In genomic region chr4:70844742-70845141, GRCm38 (mm10) we compare ENCODE assay signal across 32 mouse cellular contexts.
DNase-seq lines count a peak whose midpoint lies in the region; ATAC-seq and TF ChIP-seq lines count a peak whose summit lies in the region.
"Had no signal": no experiment of that assay in that cellular context is flagged by ENCODE, and none has a peak within 500 bp of the region (broad histone marks: within the 10 kb centered on the region; RNA-seq: fewer than 3 reads in every experiment).

No protein-coding gene starts in this region.

- peak; percentile 29 for DNase-seq in hindbrain, embryonic 11.5 days (ENCODE audit: low spot score)
- peak; percentile 29 for DNase-seq in brain, embryonic 14.5 days (ENCODE audit: low read depth)
- peak; percentile 23 for DNase-seq in embryo, embryonic 11.5 days (ENCODE audit: low read depth, low spot score)
- DNase-seq in layer of hippocampus, postnatal 14 days (ENCODE audit: low spot score in 2 of 2): no peak
- no peak for DNase-seq in spleen, postnatal 4 days (ENCODE audit: low spot score in 2 of 2)
- no peak for DNase-seq in spleen, postnatal 36 days (ENCODE audit: low spot score in 2 of 2)
- DNase-seq: adrenal gland, postnatal 10 days; cerebellum, adult 11 months; cerebellum, adult 9-10 months; cerebellum, postnatal 36 days; forebrain, postnatal 0 days; gastrocnemius, postnatal 14 days; heart, adult 11 months; heart, postnatal 36 days; kidney, adult 8-10 months; kidney, postnatal 10 days; liver; lung, adult 2 months; lung, postnatal 10 days; right cerebral cortex, postnatal 14 days; thymus, postnatal 14 days had no signal

- no peaks in the 10 kb centered on the region for H3K9me3 ChIP-seq in hindbrain, embryonic 11.5 days (ENCODE audit: control insufficient read depth, low read length)
- no peaks in the 10 kb centered on the region for H3K9me3 ChIP-seq in hindbrain, embryonic 12.5 days (replicated peaks)
- no peaks in the 10 kb centered on the region for H3K9me3 ChIP-seq in limb, embryonic 12.5 days
- H3K9me3 ChIP-seq: embryonic facial prominence, embryonic 13.5 days; forebrain, embryonic 12.5 days; intestine, embryonic 15.5 days; neural tube, embryonic 13.5 days had no signal

- no peak overlapping the region for H3K9ac ChIP-seq in hindbrain, embryonic 11.5 days (ENCODE audit: low read depth, low read length)
- no peak overlapping the region for H3K9ac ChIP-seq in hindbrain, embryonic 12.5 days
- H3K9ac ChIP-seq in limb, embryonic 12.5 days (replicated peaks): no peak overlapping the region
- H3K9ac ChIP-seq: embryonic facial prominence, embryonic 13.5 days; forebrain, embryonic 12.5 days; forebrain, postnatal 0 days; hindbrain, embryonic 14.5 days; intestine, embryonic 15.5 days; liver, embryonic 14.5 days; neural tube, embryonic 13.5 days had no signal

- H3K36me3 ChIP-seq in hindbrain, embryonic 11.5 days (ENCODE audit: control insufficient read depth, insufficient read depth, low read length): no peaks in the 10 kb centered on the region
- no peaks in the 10 kb centered on the region for H3K36me3 ChIP-seq in hindbrain, embryonic 12.5 days
- H3K36me3 ChIP-seq in limb, embryonic 12.5 days: no peaks in the 10 kb centered on the region
- H3K36me3 ChIP-seq: embryonic facial prominence, embryonic 13.5 days; forebrain, embryonic 12.5 days; intestine, embryonic 15.5 days; neural tube, embryonic 13.5 days had no signal

- H3K4me2 ChIP-seq in hindbrain, embryonic 11.5 days (replicated peaks; ENCODE audit: low read depth, low read length): no peak overlapping the region
- H3K4me2 ChIP-seq in hindbrain, embryonic 12.5 days (replicated peaks): no peak overlapping the region
- H3K4me2 ChIP-seq in limb, embryonic 12.5 days: no peak overlapping the region
- H3K4me2 ChIP-seq: embryonic facial prominence, embryonic 13.5 days; forebrain, embryonic 12.5 days; heart, embryonic 11.5 days; hindbrain, embryonic 14.5 days; intestine, embryonic 15.5 days; neural tube, embryonic 13.5 days had no signal

- H3K4me3 ChIP-seq in hindbrain, embryonic 11.5 days (ENCODE audit: low read depth, low read length): no peak overlapping the region
- no peak overlapping the region for H3K4me3 ChIP-seq in hindbrain, embryonic 12.5 days
- H3K4me3 ChIP-seq in limb, embryonic 12.5 days (replicated peaks): no peak overlapping the region
- H3K4me3 ChIP-seq: embryonic facial prominence, embryonic 13.5 days; forebrain, embryonic 12.5 days; intestine, embryonic 15.5 days; neural tube, embryonic 13.5 days had no signal

- no peak for TF ChIP-seq CTCF in brain, embryonic 14.5 days (IDR thresholded peaks at IDR 0.05; ENCODE audit: borderline replicate concordance, extremely low read depth, insufficient read depth, insufficient read length)

- no peaks in the 10 kb centered on the region for H3K27me3 ChIP-seq in hindbrain, embryonic 11.5 days (ENCODE audit: control insufficient read depth, insufficient read depth, low read length)
- H3K27me3 ChIP-seq in hindbrain, embryonic 12.5 days: no peaks in the 10 kb centered on the region
- no peaks in the 10 kb centered on the region for H3K27me3 ChIP-seq in limb, embryonic 12.5 days
- H3K27me3 ChIP-seq: embryonic facial prominence, embryonic 13.5 days; forebrain, embryonic 12.5 days; intestine, embryonic 15.5 days; neural tube, embryonic 13.5 days; Patski had no signal

- no peaks in the 10 kb centered on the region for H3K4me1 ChIP-seq in hindbrain, embryonic 11.5 days (replicated peaks; ENCODE audit: control insufficient read depth, insufficient read depth, low read length)
- no peaks in the 10 kb centered on the region for H3K4me1 ChIP-seq in hindbrain, embryonic 12.5 days
- no peaks in the 10 kb centered on the region for H3K4me1 ChIP-seq in limb, embryonic 12.5 days (replicated peaks)
- H3K4me1 ChIP-seq: embryonic facial prominence, embryonic 13.5 days; forebrain, embryonic 12.5 days; intestine, embryonic 15.5 days; neural tube, embryonic 13.5 days had no signal

- TF ChIP-seq POLR2A in brain, embryonic 14.5 days (IDR thresholded peaks at IDR 0.05; ENCODE audit: borderline replicate concordance, extremely low read depth, insufficient read depth, insufficient read length, poor library complexity, severe bottlenecking): no peak

- WGBS in hindbrain, embryonic 11.5 days: 62% methylated on average over 1 of the region's 1 CpGs
- 30% methylated on average over 1 of the region's 1 CpGs for WGBS in hindbrain, embryonic 12.5 days
- 15% methylated on average over 1 of the region's 1 CpGs for WGBS in limb, embryonic 12.5 days

- 0 out of 2 replicates have a peak, but pooled peaks have one; percentile 19 for ATAC-seq in hindbrain, embryonic 11.5 days (ENCODE audit: low FRiP score)
- ATAC-seq in hindbrain, embryonic 12.5 days (ENCODE audit: low FRiP score): no peak; the same call in 1 of the 2 replicates
- ATAC-seq in limb, embryonic 12.5 days (ENCODE audit: insufficient number of reproducible peaks, insufficient read depth, low FRiP score, low TSS enrichment, low read depth): peak; percentile 71; the same call in 1 of the 2 replicates
- ATAC-seq: forebrain, postnatal 0 days; intestine, embryonic 15.5 days; Patski had no signal

- H3K27ac ChIP-seq in hindbrain, embryonic 11.5 days (ENCODE audit: low read depth, low read length): no peak overlapping the region
- no peak overlapping the region for H3K27ac ChIP-seq in hindbrain, embryonic 12.5 days
- H3K27ac ChIP-seq in limb, embryonic 12.5 days: no peak overlapping the region
- H3K27ac ChIP-seq: embryonic facial prominence, embryonic 13.5 days; forebrain, embryonic 12.5 days; hindbrain, embryonic 14.5 days; intestine, embryonic 15.5 days; liver, embryonic 14.5 days; macrophage; neural tube, embryonic 13.5 days had no signal

Comparison
In these comparisons a context has a peak if more than half of its experiments do, and no peak if none do; other contexts are left out.
1. DNase-seq: peak in hindbrain, embryonic 11.5 days (single experiment), brain, embryonic 14.5 days (single experiment) and embryo, embryonic 11.5 days (single experiment); none in layer of hippocampus, postnatal 14 days (0 of 2), spleen, postnatal 4 days (0 of 2) and spleen, postnatal 36 days (0 of 2).